Mouse (Mus musculus): Measurements from ENCODE around the gene Lcp2. TPM values are rescaled to one million over a fixed set of nuclear protein-coding genes. Genes with fewer than 3 reads are reported as not detected.

Lcp2 gene
- polyA plus RNA-seq, 1 experiment: 0.26 TPM

DNA sequence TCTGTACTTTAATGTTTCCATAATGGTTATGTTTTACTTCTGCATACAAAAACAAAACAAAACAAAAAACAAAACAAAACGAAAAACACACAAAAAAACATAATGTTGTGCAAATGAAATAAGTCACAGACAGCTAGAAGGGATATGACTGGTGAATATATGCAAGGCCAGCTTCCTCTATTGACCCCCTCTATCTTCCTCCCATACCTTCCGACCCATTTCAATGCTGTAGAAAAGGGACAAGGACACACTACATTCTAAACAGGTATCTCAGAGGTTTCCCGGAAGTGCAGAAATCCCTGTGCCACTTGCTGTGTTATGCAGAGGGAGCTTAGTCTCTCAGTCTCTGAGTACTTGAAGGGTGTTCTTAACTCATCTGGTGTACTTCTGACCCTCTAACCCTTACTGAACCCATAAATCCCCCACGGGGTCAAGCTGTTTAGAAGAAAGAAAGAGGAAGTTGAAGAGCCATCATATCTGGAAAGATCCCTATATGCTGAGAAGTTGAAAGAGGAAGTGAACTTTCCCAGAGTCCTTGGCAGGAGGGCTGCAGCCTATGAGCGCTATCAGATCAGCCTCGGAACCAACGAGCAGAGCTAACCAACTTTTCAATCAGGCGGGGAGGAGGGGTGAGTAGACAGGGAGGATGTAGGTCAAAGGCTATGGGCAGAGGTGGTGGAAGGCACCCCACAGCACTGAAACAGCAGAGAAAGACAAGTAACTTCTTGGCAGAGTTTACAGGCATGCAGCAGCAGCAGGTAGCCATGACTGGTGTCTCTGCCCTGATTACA, 15.5 kb upstream of the Lcp2 start:
- Histone ChIP-seq H3K27me3 (ENCODE audit: control insufficient read depth, insufficient read depth, low read length) (no peaks in the 10 kb centered on the region), H3K27ac (ENCODE audit: control insufficient read depth, insufficient read depth, low read depth, low read length) (no peak overlapping the region), H3K36me3 (ENCODE audit: control insufficient read depth, insufficient read depth, low read length) (no peaks in the 10 kb centered on the region), H3K4me3 (ENCODE audit: control insufficient read depth, low read depth, low read length) (no peak overlapping the region), H3K4me1 (ENCODE audit: control insufficient read depth, insufficient read depth, low read length) (no peaks in the 10 kb centered on the region; the same call in 1 of the 2 replicates)
- TF ChIP-seq CTCF (IDR thresholded peaks at IDR 0.05; ENCODE audit: control insufficient read depth, insufficient read depth, insufficient replicate concordance, low read depth, low read length) (no peak), POLR2A (IDR thresholded peaks at IDR 0.05; ENCODE audit: control insufficient read depth, low read depth, low read length) (no peak)

DNA sequence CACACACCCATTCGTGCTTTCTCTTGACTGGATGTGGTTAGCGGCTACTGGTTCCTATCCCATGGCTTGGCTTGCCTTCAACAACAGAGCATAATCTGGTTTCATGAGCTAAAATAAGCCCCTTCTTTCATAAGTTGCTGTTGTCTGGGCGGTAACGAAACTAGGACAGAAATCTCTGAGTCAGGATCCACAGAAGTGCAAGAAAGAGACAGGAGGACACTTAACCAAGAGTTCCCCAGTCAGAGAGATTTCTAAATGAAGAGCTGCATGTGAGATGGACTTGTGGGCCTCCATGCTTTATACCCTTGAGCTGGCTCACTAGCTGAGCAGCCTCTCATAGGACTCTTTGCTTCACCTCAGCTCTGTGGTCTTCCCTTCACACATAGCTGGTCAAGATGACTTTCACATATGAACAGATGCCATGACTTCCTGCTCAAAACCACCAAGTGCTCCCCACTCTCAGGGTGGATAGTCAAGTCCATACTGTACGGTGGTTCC, 12.7 kb upstream of the Lcp2 start:
- TF ChIP-seq POLR2A (IDR thresholded peaks at IDR 0.05; ENCODE audit: control insufficient read depth, low read depth, low read length): no peak
- no peak for TF ChIP-seq CTCF (IDR thresholded peaks at IDR 0.05; ENCODE audit: control insufficient read depth, insufficient read depth, insufficient replicate concordance, low read depth, low read length)
- no peak overlapping the region for H3K4me3 ChIP-seq (ENCODE audit: control insufficient read depth, low read depth, low read length)
- no peaks in the 10 kb centered on the region for H3K36me3 ChIP-seq (ENCODE audit: control insufficient read depth, insufficient read depth, low read length)
- H3K27me3 ChIP-seq (ENCODE audit: control insufficient read depth, insufficient read depth, low read length): no peaks in the 10 kb centered on the region
- no peak overlapping the region for H3K27ac ChIP-seq (ENCODE audit: control insufficient read depth, insufficient read depth, low read depth, low read length)
- H3K4me1 ChIP-seq (ENCODE audit: control insufficient read depth, insufficient read depth, low read length): no peaks in the 10 kb centered on the region; the same call in 1 of the 2 replicates

GRCm38 (mm10) chr11:34034794-34035193, 11.9 kb upstream of the Lcp2 start:
- Histone ChIP-seq H3K4me1 (ENCODE audit: control insufficient read depth, insufficient read depth, low read length) (no peaks in the 10 kb centered on the region; the same call in 1 of the 2 replicates), H3K27ac (ENCODE audit: control insufficient read depth, insufficient read depth, low read depth, low read length) (no peak overlapping the region), H3K27me3 (ENCODE audit: control insufficient read depth, insufficient read depth, low read length) (no peaks in the 10 kb centered on the region), H3K4me3 (ENCODE audit: control insufficient read depth, low read depth, low read length) (no peak overlapping the region), H3K36me3 (ENCODE audit: control insufficient read depth, insufficient read depth, low read length) (no peaks in the 10 kb centered on the region)
- no peak for TF ChIP-seq CTCF (IDR thresholded peaks at IDR 0.05; ENCODE audit: control insufficient read depth, insufficient read depth, insufficient replicate concordance, low read depth, low read length)
- TF ChIP-seq POLR2A (IDR thresholded peaks at IDR 0.05; ENCODE audit: control insufficient read depth, low read depth, low read length): no peak

DNA sequence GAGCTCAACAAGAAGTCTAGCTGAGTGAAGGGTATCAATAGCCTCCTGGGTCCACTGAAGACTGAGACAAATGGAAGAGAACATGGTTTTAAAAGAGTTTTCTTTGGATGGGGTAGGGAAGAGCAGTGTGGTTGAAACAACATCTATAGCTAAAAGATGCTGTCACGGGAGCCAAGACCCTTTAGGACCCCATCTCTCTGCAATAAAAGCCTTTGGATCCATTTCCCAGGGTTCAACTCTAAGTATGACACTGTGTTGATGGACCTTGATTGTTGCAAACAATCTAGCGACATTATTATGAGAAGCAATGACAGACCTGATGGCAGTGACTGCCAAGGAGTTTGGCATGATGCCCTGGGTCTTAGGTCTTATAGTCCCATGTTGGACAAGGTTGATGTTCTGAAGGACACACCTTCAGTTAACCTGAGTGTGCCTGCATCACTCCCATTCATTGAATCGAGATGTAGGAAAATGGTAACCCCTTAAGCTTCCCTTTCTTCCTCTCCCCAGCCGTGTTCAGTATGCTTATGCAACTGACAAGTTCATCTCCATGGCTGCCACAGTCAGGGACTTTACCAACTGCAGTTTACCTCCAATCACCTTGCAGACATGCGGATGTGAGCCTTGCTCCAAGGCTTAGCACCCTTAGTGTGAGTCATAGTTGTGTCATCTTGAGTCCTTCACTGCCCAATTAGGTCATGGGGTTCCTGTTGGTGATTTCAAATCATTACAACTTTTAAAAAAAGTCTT, 10.6 kb upstream of the Lcp2 start:
- H3K4me1 ChIP-seq (ENCODE audit: control insufficient read depth, insufficient read depth, low read length): no peaks in the 10 kb centered on the region; the same call in 1 of the 2 replicates
- TF ChIP-seq CTCF (IDR thresholded peaks at IDR 0.05; ENCODE audit: control insufficient read depth, insufficient read depth, insufficient replicate concordance, low read depth, low read length) (no peak), POLR2A (IDR thresholded peaks at IDR 0.05; ENCODE audit: control insufficient read depth, low read depth, low read length) (no peak)
- H3K27ac ChIP-seq (ENCODE audit: control insufficient read depth, insufficient read depth, low read depth, low read length): no peak overlapping the region
- H3K27me3 ChIP-seq (ENCODE audit: control insufficient read depth, insufficient read depth, low read length): no peaks in the 10 kb centered on the region
- no peaks in the 10 kb centered on the region for H3K36me3 ChIP-seq (ENCODE audit: control insufficient read depth, insufficient read depth, low read length)
- no peak overlapping the region for H3K4me3 ChIP-seq (ENCODE audit: control insufficient read depth, low read depth, low read length)

DNA sequence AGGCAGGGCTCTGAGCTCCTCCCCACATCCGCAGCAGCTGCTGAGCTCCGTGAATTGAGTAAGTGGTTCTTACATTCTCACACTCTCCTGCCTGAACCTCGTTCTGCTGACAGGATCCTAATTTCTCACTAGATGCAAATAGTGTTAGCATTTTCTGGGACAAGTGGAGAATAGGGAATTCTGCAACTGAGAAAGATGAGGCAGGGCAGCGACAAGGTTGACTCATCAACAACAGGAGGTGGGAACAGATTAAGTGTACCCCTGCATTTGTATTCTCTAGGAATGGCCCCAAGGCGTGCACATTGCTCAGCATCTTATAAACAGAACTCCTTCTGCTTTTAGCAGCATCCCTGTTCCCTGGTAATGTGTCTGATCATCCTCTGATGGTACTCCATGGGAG, 6.7 kb upstream of the Lcp2 start:
- H3K27ac ChIP-seq (ENCODE audit: control insufficient read depth, insufficient read depth, low read depth, low read length): no peak overlapping the region
- no peaks in the 10 kb centered on the region for H3K27me3 ChIP-seq (ENCODE audit: control insufficient read depth, insufficient read depth, low read length)
- H3K4me1 ChIP-seq (ENCODE audit: control insufficient read depth, insufficient read depth, low read length): no peaks in the 10 kb centered on the region
- no peak overlapping the region for H3K4me3 ChIP-seq (ENCODE audit: control insufficient read depth, low read depth, low read length)
- no peaks in the 10 kb centered on the region for H3K36me3 ChIP-seq (ENCODE audit: control insufficient read depth, insufficient read depth, low read length)
- TF ChIP-seq CTCF (IDR thresholded peaks at IDR 0.05; ENCODE audit: control insufficient read depth, insufficient read depth, insufficient replicate concordance, low read depth, low read length) (no peak), POLR2A (IDR thresholded peaks at IDR 0.05; ENCODE audit: control insufficient read depth, low read depth, low read length) (no peak)

DNA sequence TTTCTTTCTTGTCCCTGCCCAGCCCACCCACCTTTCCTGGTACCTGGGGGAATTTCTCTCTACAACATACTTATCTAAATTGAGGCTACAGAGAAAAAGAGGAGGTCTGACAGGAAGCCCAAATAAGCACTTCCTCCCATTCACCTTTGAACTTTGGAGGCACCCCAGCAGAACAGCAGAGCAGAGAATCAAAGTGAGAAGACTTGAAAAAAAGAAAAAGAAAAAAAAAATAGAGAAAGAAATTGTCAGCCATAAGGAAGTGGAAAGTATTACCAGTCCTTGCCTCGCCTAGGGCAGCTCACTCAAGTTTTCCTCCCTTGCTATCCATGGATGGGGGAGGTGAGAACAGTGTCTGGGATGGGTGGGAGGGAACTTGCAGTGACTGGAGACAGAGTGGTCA, 3.9 kb upstream of the Lcp2 start:
- no peaks in the 10 kb centered on the region for H3K27me3 ChIP-seq (ENCODE audit: control insufficient read depth, insufficient read depth, low read length)
- H3K4me3 ChIP-seq (ENCODE audit: control insufficient read depth, low read depth, low read length): no peak overlapping the region
- no peaks in the 10 kb centered on the region for H3K36me3 ChIP-seq (ENCODE audit: control insufficient read depth, insufficient read depth, low read length)
- H3K27ac ChIP-seq (ENCODE audit: control insufficient read depth, insufficient read depth, low read depth, low read length): no peak overlapping the region
- no peak for TF ChIP-seq CTCF (IDR thresholded peaks at IDR 0.05; ENCODE audit: control insufficient read depth, insufficient read depth, insufficient replicate concordance, low read depth, low read length)
- H3K4me1 ChIP-seq (ENCODE audit: control insufficient read depth, insufficient read depth, low read length): no peaks in the 10 kb centered on the region

- H3K27ac ChIP-seq (ENCODE audit: control insufficient read depth, insufficient read depth, low read depth, low read length): no peak overlapping the region
- H3K27me3 ChIP-seq (ENCODE audit: control insufficient read depth, insufficient read depth, low read length): no peaks in the 10 kb centered on the region
- TF ChIP-seq POLR2A (IDR thresholded peaks at IDR 0.05; ENCODE audit: control insufficient read depth, low read depth, low read length): no peak
- no peak for TF ChIP-seq CTCF (IDR thresholded peaks at IDR 0.05; ENCODE audit: control insufficient read depth, insufficient read depth, insufficient replicate concordance, low read depth, low read length)
- no peaks in the 10 kb centered on the region for H3K4me1 ChIP-seq (ENCODE audit: control insufficient read depth, insufficient read depth, low read length)
- H3K36me3 ChIP-seq (ENCODE audit: control insufficient read depth, insufficient read depth, low read length): no peaks in the 10 kb centered on the region
- H3K4me3 ChIP-seq (ENCODE audit: control insufficient read depth, low read depth, low read length): no peak overlapping the region; the same call in 1 of the 2 replicates
Measured at GRCm38 (mm10) chr11:34047542-34047937, 820 bp downstream of the Lcp2 start.

Data from testis, adult 2 months (tissue).